Mouse (Mus musculus) limb, embryonic 10.5 days (tissue): ENCODE measurements around the gene Cdkal1. TPM values are rescaled to one million over a fixed set of nuclear protein-coding genes. Genes with fewer than 3 reads are reported as not detected.

ENCODE experiments used
- DNase-seq: peaks from one replicate; pipeline ENCODE4 v3.0.0-alpha.2; 2017; ENCODE audit warnings: low spot score
- H3K27ac ChIP-seq: fragments of 300-500 bp; sonication (generic); 2 replicates; pipeline ENCODE4 v1.5.1; 2016; ENCODE audit warnings: mild to moderate bottlenecking
- H3K27me3 ChIP-seq: fragments of 300-500 bp; sonication (generic); 2 replicates; pipeline ENCODE4 v1.6.1; 2016; ENCODE audit warnings: low read depth, mild to moderate bottlenecking; ENCODE audit not compliant: poor library complexity, severe bottlenecking
- H3K36me3 ChIP-seq: fragments of 300-500 bp; sonication (generic); 2 replicates; pipeline ENCODE4 v1.6.1; 2016; ENCODE audit warnings: mild to moderate bottlenecking, moderate library complexity
- H3K4me1 ChIP-seq: fragments of 300-500 bp; sonication (generic); 2 replicates; pipeline ENCODE4 v1.6.1; 2016
- H3K4me3 ChIP-seq: fragments of 300-500 bp; sonication (generic); 2 replicates; pipeline ENCODE4 v1.5.1; 2016; ENCODE audit warnings: mild to moderate bottlenecking, moderate library complexity
- H3K9me3 ChIP-seq: fragments of 300-500 bp; sonication (generic); replicated peaks from 2 replicates; pipeline ENCODE4 v1.6.1; 2016; ENCODE audit warnings: mild to moderate bottlenecking
- WGBS: fragments of 180-500 bp; shearing (Covaris S2); methylation state at CpG from one replicate; pipeline ENCODE4 v1.1.7; 2016; 5-methylcytosine and 5-hydroxymethylcytosine counted together
- polyA plus RNA-seq: library from polyadenylated mRNA; unstranded; fragments of >200 nt; fragmentation: Nextera tagmentation; extraction: Ambion mirVana; gene quantifications from 2 replicates; pipeline ENCODE4 v1.2.1, GENCODE M21; 2016

Gene Cdkal1
- polyA plus RNA-seq, 1 experiment from 2014 or later, result 34.8 TPM

GRCm38 (mm10) chr13:29194946-29195345, 660.5 kb downstream of the Cdkal1 start:
- Histone ChIP-seq H3K36me3 (no peaks in the 10 kb centered on the region), H3K4me1 (peaks cover 28% of the 10 kb centered on the region), H3K9me3 (no peaks in the 10 kb centered on the region), H3K27me3 (no peaks in the 10 kb centered on the region), H3K27ac (peak overlapping the region; percentile 54), H3K4me3 (no peak overlapping the region)
- no peak for DNase-seq
- WGBS, result 70% methylated on average over 4 of the region's 4 CpGs

- peaks cover 26% of the 10 kb centered on the region for H3K4me1 ChIP-seq
- H3K36me3 ChIP-seq, result no peaks in the 10 kb centered on the region
- H3K9me3 ChIP-seq, result no peaks in the 10 kb centered on the region
- H3K4me3 ChIP-seq, result no peak overlapping the region
- DNase-seq, result no peak
- 87% methylated on average over 3 of the region's 3 CpGs for WGBS
- no peak overlapping the region for H3K27ac ChIP-seq
- H3K27me3 ChIP-seq, result no peaks in the 10 kb centered on the region
Observed at GRCm38 (mm10) chr13:29192697-29193096, 662.8 kb downstream of the Cdkal1 start.

- Histone ChIP-seq H3K36me3 (no peaks in the 10 kb centered on the region), H3K4me3 (no peak overlapping the region), H3K9me3 (no peaks in the 10 kb centered on the region), H3K4me1 (peaks cover 17% of the 10 kb centered on the region), H3K27ac (no peak overlapping the region), H3K27me3 (no peaks in the 10 kb centered on the region)
- no peak for DNase-seq
- 61% methylated on average over 7 of the region's 7 CpGs for WGBS
Observed at GRCm38 (mm10) chr13:29190548-29190947, 664.9 kb downstream of the Cdkal1 start.

DNA sequence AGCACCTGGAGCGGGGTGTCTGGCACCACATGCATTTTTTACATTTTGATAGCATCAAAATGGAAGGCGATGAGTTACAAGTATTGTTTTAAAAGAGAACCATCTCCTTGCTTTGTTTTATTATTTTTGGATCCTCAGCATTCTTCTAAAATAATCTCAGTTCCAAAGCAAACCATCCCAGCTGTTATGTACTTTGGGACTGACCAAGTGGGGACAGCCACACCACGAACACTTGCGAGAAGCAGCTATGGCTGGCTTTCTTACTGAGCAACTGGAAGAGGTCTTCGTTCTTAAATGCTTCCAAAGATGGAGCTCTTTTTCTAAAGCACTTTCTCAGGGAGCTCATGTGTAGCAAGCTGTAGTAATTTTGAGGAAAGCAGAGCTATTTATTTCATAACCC, 668.7 kb downstream of the Cdkal1 start:
- H3K27ac ChIP-seq, result no peak overlapping the region
- H3K36me3 ChIP-seq, result no peaks in the 10 kb centered on the region
- H3K27me3 ChIP-seq, result no peaks in the 10 kb centered on the region
- H3K9me3 ChIP-seq, result no peaks in the 10 kb centered on the region
- no peak for DNase-seq
- peaks cover 15% of the 10 kb centered on the region for H3K4me1 ChIP-seq
- no peak overlapping the region for H3K4me3 ChIP-seq
- WGBS, result 96% methylated on average over 5 of the region's 5 CpGs

GRCm38 (mm10) chr13:29185545-29185944, 669.9 kb downstream of the Cdkal1 start:
- WGBS, result 59% methylated on average over 4 of the region's 4 CpGs
- H3K4me3 ChIP-seq, result no peak overlapping the region
- no peaks in the 10 kb centered on the region for H3K36me3 ChIP-seq
- DNase-seq, result no peak
- H3K27ac ChIP-seq, result no peak overlapping the region; the same call in 1 of the 2 replicates
- H3K27me3 ChIP-seq, result no peaks in the 10 kb centered on the region
- no peaks in the 10 kb centered on the region for H3K9me3 ChIP-seq
- H3K4me1 ChIP-seq, result peaks cover 15% of the 10 kb centered on the region

DNA sequence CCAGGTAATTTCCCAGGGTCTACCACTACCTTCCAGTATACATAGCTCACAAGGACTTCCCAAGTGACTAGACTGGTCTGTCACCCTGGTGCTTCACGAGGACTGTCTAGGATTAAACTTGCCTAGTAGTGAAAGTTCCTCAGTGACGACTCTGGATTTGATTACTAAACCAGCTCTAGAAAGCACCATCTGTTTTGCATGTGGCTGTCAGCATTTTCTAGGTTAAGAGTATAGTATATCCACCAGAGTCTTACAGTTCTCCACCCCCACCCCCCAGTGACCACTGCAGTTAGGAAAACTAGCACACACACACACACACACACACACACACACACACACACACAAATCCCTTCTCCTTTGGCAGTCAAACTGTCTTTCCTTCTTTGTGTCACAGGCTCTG, 670.9 kb downstream of the Cdkal1 start:
- no peaks in the 10 kb centered on the region for H3K27me3 ChIP-seq
- H3K4me3 ChIP-seq, result no peak overlapping the region
- H3K9me3 ChIP-seq, result no peaks in the 10 kb centered on the region
- peaks cover 15% of the 10 kb centered on the region for H3K4me1 ChIP-seq
- no peak for DNase-seq
- WGBS, result 45% methylated on average over 2 of the region's 2 CpGs
- peak overlapping the region; percentile 61; the same call in 1 of the 2 replicates for H3K27ac ChIP-seq
- H3K36me3 ChIP-seq, result no peaks in the 10 kb centered on the region

GRCm38 (mm10) chr13:29179861-29180260, 675.6 kb downstream of the Cdkal1 start:
- Histone ChIP-seq H3K4me3 (no peak overlapping the region), H3K9me3 (no peaks in the 10 kb centered on the region), H3K27ac (no peak overlapping the region), H3K27me3 (no peaks in the 10 kb centered on the region), H3K4me1 (peaks cover 9% of the 10 kb centered on the region), H3K36me3 (no peaks in the 10 kb centered on the region)
- DNase-seq, result no peak
- 91% methylated on average over 4 of the region's 4 CpGs for WGBS

DNA sequence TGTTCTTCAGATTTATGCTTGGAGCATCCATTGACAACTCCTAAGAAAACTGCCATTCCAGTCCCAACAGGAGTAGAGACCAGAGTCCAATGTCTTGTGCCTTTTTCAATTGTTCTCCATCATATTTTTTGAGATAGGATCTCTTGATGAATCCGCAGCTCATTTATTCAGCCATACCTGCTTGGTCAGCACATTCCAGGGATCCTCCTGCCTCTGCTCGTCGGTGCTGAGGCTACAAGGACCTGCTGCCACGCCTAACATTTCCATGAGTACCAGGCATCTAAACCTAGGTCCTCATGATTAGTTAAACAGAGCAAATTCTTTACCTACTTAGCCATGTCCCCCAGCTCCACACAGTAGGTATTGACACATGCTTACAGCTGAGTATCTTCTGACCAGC, 676.2 kb downstream of the Cdkal1 start:
- Histone ChIP-seq H3K36me3 (no peaks in the 10 kb centered on the region), H3K4me3 (no peak overlapping the region), H3K27me3 (no peaks in the 10 kb centered on the region), H3K27ac (no peak overlapping the region), H3K9me3 (no peaks in the 10 kb centered on the region), H3K4me1 (peaks cover 3% of the 10 kb centered on the region; the same call in 1 of the 2 replicates)
- no peak for DNase-seq
- WGBS, result 92% methylated on average over 4 of the region's 4 CpGs

DNA sequence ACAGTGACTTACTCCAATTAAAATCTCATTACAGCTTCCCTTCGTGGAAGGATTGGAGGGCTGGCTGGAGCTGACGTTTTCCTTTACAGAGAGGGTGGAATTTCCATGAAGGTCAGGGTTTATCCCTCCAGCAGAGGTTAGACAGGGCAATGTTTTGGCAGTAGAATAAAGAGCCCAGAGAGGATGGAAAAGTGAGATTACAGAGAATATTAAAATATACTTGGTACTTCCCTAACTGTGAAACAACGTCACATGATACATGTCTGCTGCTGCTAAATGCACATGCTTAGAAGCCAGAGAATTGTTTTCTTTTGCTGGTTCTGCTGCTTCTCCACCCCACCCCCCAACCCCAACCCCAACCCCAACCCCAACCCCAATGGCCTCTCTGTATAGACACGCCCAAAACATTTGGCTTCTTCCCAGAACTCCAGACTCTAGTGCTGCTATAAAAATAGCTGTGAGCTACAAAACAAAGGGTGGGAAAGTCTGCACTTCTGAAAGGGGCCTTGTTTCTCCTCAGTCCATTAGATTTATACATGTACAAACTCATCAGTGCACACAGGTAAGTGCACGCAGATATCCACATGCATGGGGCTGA, 677.5 kb downstream of the Cdkal1 start:
- Histone ChIP-seq H3K27ac (no peak overlapping the region), H3K9me3 (no peaks in the 10 kb centered on the region), H3K36me3 (no peaks in the 10 kb centered on the region), H3K4me3 (no peak overlapping the region), H3K4me1 (peaks cover 3% of the 10 kb centered on the region; the same call in 1 of the 2 replicates), H3K27me3 (no peaks in the 10 kb centered on the region)
- no peak for DNase-seq
- whole genome bisulfite sequencing, result 53% methylated on average over 5 of the region's 5 CpGs

GRCm38 (mm10) chr13:29169356-29169755, 686.1 kb downstream of the Cdkal1 start:
- Histone ChIP-seq H3K4me1 (peaks cover 6% of the 10 kb centered on the region; the same call in 1 of the 2 replicates), H3K27me3 (no peaks in the 10 kb centered on the region), H3K27ac (no peak overlapping the region), H3K36me3 (no peaks in the 10 kb centered on the region), H3K4me3 (no peak overlapping the region), H3K9me3 (no peaks in the 10 kb centered on the region)
- WGBS, result 36% methylated on average over 1 of the region's 1 CpGs
- no peak for DNase-seq

DNA sequence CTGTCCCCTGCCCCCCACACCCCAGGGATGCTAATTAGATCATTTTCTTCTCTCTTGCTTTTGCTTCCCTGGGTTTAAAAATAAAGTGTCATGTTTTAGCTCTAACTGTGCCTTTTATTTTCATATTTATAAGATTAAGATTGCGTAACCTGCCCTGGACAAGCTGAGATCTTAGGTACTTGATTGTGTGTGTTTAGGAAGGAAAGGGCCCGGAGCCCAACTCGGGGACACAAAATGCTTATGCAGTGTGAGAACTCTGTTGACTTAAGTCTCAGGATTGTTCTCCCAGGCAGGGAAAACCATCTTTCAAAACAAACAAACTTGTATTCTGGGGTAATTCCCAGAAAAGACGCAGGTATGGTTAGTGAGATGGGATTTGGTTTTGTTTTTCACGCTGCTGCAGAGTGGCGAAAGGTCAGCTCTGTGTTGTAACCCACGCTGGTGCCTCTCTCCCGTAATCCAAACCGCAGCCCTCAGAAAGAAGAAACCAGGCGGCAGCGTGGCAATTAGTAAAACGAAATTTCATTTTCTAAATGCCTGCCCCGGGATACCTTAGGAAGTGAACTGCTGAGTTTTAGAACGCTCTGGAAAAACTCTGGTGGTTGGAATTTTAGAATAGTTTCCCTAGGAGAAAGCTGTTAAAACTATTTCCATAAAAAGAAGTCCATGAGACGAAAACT, 690.5 kb downstream of the Cdkal1 start:
- Histone ChIP-seq H3K4me3 (no peak overlapping the region), H3K4me1 (peaks cover 6% of the 10 kb centered on the region; the same call in 1 of the 2 replicates), H3K36me3 (no peaks in the 10 kb centered on the region), H3K27me3 (no peaks in the 10 kb centered on the region), H3K9me3 (no peaks in the 10 kb centered on the region), H3K27ac (no peak overlapping the region)
- DNase-seq, result no peak
- WGBS, result 62% methylated on average over 15 of the region's 15 CpGs

DNA sequence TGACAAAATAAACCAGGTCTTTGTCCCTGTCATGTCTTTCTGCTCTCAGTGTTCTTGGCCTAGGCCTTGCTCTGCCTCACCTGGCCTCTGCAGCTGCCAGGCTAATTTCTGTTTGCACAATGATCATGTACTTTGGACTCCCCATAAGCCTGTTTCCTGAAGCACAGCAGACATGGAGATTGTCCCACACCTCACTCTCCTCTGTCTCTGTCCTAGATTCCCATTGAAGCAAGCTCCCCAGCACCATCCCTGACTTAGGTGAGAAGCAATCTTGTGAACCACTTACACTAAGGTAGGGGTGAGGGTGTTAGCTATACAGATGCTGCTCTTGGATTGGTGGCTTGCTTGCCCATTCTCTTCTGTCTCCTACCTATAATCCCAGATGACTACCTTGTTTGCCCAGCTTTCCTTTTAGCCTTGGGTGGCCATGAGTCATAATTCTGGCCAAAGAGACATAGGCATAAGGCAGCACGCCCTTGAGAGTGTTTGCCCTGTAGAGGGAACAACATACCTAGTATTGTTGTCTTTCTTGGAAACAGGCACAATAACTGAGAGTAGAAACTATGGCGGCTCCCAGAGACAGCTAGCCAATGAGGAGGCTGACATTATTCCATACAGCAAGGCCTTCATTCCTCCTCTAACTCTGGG, 692.5 kb downstream of the Cdkal1 start:
- Histone ChIP-seq H3K27me3 (no peaks in the 10 kb centered on the region), H3K4me3 (no peak overlapping the region), H3K27ac (no peak overlapping the region), H3K4me1 (peaks cover 6% of the 10 kb centered on the region; the same call in 1 of the 2 replicates), H3K9me3 (no peaks in the 10 kb centered on the region), H3K36me3 (no peaks in the 10 kb centered on the region)
- DNase-seq, result no peak
- 93% methylated on average over 2 of the region's 2 CpGs for WGBS

DNA sequence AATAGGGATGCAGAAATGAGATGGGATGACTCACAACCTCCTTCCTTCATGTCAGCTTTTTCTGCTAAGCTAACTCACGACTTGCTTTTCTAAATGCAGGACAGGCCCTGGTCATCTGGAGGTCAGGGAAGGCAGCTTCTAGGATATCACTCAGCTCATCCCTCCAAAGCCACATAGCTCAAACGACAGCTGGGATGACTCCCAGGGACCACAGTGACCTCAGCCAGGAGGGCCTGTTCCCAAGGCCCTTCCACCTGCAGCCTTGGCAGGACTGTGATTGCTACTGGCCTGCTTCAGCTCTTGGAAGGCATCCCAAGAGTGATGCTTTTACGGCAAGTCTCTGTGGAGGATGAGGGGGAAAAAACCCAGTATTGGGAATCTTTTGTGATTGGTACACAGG, 693.0 kb downstream of the Cdkal1 start:
- Histone ChIP-seq H3K36me3 (no peaks in the 10 kb centered on the region), H3K4me3 (no peak overlapping the region), H3K9me3 (no peaks in the 10 kb centered on the region), H3K27me3 (no peaks in the 10 kb centered on the region), H3K4me1 (peaks cover 6% of the 10 kb centered on the region; the same call in 1 of the 2 replicates), H3K27ac (no peak overlapping the region)
- WGBS, result 45% methylated on average over 3 of the region's 3 CpGs
- DNase-seq, result no peak
